Mouse (Mus musculus) heart, adult 2 months (tissue): ENCODE measurements around the gene Mief2.

Source experiments
- CTCF ChIP-seq: fragments of 200-600 bp; IDR thresholded peaks from 2 replicates; pipeline ENCODE4 v1.8.1; 2022; ENCODE audit warnings: antibody characterized with exemption, mild to moderate bottlenecking, moderate library complexity
- EP300 ChIP-seq: fragments of 200-500 bp; IDR thresholded peaks from 2 replicates; pipeline ENCODE4 v1.6.1; 2011; ENCODE audit warnings: low read depth, low read length, control low read depth; ENCODE audit not compliant: insufficient read depth
- POLR2A ChIP-seq: fragments of 200-500 bp; IDR thresholded peaks from 2 replicates; pipeline ENCODE4 v1.6.1; 2011; ENCODE audit warnings: mild to moderate bottlenecking, low read depth, low read length, control low read depth; ENCODE audit not compliant: insufficient read depth

- TF ChIP-seq CTCF (no peak), POLR2A (no peak), EP300 (no peak)
These were observed 23.9 kb upstream of the Mief2 start for GRCm38 (mm10) chr11:60704023-60704880.
